Mouse (Mus musculus): ENCODE results near the gene Gpr162.

- TF ChIP-seq CHD2 (IDR thresholded peaks at IDR 0.05; ENCODE audit: low read depth, low read length) = no peak
- TF ChIP-seq ZC3H11A (IDR thresholded peaks at IDR 0.05; ENCODE audit: borderline replicate concordance, low read depth, low read length) = no peak; the same call in 1 of the 2 replicates
- 0 out of 2 replicates have a peak, but pooled peaks have one; percentile 1 for TF ChIP-seq MAFK (IDR thresholded peaks at IDR 0.05; ENCODE audit: insufficient read depth, low read depth, low read length)
Measured at GRCm38 (mm10) chr6:124904161-124904981, 40.6 kb upstream of the Gpr162 start.

All from ES-E14 (cell line).